Mouse (Mus musculus) granulocyte monocyte progenitor cell, adult 5-6 weeks (primary cell): ENCODE measurements around the gene Fchsd2. TPM values are rescaled to one million over a fixed set of nuclear protein-coding genes. Genes with fewer than 3 reads are reported as not detected.

Experiments used
- ATAC-seq: replicated peaks from 2 replicates; pipeline ENCODE4 v1.8.0; 2016; ENCODE audit warnings: mild to moderate bottlenecking, moderate TSS enrichment, inconsistent platforms; ENCODE audit not compliant: poor library complexity, severe bottlenecking
- total RNA-seq, 2 experiments: library from RNA; stranded (forward) in 1 of 2; stranded (reverse) in 1 of 2; fragments of 200-712, 200-1000 nt in 1 of 2; fragments of >200 nt in 1 of 2; fragmentation: Nextera tagmentation in 1 of 2; gene quantifications; 2 replicates each; pipeline ENCODE4 v1.2.3; 2014 to 2017

Fchsd2 gene
- total RNA-seq, 2 experiments from 2014 or later: 43.5 to 45.6 TPM

DNA sequence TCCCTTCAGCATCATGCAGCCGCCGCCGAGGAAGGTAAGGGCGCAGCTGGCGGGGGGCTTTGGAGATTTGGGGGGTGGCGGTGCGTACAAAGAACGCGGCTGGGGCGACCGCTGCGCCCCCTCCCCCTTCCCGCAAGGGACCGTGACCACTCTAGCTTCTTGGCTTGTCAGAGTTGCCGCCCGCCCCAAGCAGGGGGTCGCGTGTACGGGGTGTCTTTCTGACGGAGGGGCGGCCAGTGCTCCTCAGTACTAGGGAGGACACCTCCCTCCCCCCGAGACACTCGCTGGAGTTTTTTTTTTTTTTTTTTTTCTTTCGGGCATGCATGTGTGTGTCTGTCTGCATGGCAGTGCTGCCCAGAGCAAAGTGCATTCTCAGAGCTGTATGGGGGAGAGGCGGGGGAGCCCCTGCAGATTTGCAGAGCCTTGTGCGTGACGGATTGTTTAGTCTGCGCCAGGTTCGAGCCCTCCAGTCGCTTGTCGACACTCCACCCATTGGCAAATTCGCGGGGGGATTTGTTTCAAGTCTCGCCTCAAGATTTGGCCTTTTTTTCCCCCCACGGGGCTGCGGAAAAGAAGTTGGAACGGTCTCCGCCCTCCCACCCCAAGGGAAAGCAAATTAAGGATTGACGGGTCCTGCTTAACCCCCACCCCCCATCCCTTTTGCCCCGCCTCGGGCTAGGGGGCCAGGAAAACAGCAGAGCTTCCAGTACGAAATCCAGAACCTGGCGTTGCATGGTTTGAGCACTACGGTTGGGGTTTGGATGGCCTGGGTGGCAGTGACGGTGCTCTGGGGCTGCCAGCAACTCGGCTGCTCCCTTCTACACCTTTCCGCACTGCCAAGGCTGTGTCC is 16.6 kb downstream of the Fchsd2 start:
- no peak for ATAC-seq

DNA sequence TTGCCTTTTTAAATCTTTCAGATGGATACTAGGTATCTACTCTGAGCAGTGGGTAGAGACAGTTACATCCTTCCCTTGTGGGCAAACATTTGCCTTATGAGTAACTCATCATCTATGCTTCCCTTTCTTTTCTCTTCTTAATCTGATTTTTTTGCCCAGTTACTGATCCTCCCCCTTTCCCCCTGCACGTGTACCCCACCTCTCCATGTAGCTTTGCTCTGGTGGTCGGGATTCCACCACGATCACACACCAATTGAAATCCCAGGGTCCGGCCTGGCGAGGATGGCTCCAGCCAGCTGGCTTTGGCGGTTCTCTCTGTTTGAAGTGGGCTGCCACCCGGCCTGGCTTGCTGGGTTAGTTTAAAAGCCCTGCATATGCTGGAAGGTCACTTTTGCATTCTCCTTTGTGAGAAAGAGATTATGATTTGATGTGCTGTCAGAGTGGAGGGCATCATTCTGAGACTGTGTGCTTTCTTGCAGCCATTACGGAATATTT is 17.2 kb downstream of the Fchsd2 start:
- ATAC-seq: no peak

DNA sequence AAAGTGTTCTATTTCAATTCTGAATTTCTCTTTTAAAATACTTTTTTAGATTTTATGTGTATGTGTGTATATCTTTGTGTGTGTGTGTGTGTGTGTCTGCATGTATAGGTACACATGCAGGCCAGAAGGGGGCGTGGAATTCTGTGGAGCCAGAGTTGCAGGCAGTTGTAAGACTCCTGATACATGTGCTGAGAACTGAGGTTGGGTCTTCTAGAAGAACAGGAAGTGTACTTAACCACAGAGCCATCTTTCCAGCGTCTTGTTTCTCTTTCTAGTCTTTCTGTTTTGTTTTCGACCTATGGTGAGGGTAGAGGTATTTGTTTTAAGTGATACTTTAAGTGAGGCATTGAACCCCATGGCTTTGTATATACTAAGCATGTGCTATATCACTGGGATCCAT is 20.7 kb downstream of the Fchsd2 start:
- ATAC-seq: peak; percentile 31; the same call in 1 of the 2 replicates

DNA sequence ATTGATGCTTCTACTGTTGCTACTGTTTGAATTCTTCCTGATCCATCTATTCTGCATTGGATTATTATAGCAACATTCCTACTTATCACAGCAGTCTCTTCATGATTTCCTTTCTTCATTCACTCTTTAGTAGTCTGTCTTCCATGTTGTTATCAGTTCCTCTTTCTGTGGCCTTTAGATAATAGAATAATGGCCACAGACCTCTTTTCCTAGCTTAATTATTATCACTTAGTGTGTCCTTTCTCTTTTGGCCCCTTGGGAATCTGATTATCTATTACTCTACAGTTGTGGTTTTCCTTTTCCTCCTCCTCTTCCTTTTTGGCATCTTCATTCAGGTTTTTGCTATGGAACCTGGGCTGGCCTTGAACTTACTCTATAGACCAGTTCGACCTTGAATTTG is 21.7 kb downstream of the Fchsd2 start:
- no peak for ATAC-seq

DNA sequence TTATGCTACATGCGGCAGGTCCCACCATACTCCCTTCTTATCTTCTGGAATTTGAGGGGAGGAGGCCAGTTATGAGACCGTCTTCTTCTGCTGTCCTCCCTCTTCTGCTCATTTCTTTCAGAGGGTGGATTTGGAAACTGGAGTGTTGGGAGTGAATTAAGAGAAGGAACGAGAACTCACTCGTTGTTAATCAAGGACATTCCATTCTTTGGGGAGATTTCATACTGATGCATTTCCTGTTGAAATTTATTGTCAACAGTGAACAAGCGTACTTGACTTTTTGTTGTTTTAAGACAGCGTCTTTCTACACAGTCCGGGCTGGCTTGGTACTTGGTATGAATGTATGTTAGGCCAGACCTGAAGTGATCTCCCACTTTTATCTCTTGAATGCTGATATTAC is 26.7 kb downstream of the Fchsd2 start:
- ATAC-seq: no peak

DNA sequence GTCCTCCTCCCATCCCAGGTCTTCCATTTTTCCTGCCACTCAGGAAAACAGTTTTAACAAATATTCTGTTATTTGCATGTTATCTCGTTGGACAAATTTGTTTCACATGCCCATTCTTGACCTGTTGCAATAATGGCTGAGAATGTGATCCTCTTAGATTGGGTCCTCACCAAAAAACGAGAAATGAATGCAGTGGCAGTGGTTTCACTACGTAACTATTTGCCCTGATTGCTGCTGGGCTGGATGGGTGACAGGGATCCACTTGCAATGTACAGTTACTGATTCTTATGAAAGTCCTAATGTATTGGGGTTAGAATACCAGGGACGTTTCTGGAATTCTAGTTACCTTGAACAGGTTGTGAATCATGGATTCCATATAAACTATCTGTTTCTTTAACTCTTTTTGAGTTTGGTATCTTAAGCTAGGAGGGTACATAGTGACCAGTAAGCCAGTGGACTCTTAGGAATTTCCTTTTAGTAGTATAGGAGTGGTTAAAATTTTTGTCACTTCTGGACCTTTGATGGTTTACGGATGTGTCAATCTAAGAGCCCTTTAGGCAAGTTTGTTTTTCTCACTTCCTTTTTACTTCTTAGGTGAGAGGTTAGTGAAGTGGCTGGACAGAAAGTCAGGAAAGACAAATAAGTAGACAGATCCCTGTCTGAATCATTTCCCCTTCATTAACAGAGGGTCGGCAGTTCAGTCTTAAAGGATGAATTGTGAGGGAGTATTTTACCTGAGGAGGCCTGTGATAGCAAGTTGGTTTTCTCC is 31.1 kb downstream of the Fchsd2 start:
- peak; percentile 78 for ATAC-seq

DNA sequence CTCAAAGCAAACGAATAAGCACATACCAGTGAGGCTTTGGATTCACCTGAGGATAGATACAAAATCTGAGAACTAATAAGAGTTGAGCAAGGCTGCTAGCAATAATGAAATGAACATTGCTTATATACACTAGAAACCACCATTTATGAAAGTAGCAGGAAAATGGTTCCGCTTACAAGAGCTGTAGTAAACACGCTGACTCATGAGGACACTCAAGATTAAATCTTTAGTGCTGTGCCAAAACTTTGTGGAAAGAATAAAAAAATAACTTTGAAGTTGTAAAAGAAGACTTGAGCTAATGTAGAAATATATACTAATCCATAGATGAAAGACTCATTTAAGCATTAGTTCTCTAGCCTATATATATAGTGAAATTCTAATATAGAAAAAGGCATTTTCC is 35.1 kb downstream of the Fchsd2 start:
- ATAC-seq: peak; percentile 44; the same call in 1 of the 2 replicates

DNA sequence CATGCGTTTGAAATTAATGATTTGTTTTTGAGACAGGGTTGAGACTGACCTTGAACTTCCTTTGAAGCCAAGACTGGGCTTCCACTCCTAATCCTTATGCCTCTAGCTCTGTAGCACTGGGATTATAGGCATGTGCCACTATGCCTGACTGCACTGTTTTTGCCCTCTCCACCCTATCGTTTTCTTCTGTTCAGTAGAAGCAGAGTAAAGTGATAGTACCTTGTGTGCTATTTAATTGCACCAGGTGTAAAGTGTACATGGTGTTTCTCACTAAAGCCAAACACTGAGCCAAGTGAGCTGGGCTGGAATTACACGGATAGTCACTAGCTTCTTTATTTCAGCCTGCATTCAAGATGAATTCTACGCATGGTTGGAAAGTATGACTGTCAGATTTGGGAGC is 35.9 kb downstream of the Fchsd2 start:
- ATAC-seq: no peak

DNA sequence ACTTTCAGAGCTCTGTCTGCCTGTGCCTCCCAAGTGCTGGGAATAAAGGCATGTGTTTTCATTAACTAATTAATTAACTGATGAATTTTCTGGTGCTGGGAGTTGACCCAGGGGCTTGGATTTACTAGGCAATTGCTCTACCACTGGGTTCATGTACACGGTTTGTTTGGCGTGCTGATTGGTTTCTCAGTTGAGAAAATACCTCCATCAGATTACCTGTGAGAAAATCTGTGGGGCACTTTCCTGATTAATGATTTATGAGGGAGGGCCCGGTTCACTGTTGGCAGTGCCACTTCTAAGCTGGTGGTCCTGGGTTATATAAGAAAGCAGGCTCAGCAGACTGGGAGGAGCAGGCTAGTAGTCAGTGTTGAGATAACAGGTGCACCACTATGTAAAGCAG is 38.0 kb downstream of the Fchsd2 start:
- no peak for ATAC-seq

DNA sequence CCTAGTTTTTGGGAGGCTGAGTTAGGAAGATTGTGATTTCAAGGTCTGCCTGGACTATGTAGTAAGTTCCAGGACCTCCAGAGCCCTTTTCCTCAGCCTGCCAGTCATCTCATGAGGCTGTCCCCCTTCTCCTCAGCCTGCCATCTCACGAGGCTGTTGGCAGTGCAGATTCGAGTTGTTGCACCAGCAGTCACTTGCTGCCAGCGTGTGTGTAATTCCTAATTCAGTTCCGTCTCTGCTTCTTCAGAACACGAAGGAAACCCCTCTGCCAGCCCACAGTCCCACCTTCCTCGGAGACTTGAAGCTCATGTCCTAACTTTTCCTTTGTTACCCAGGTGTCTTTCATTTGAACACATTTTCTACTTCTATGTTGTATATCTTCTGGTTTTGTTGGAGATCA is 38.6 kb downstream of the Fchsd2 start:
- ATAC-seq: no peak

DNA sequence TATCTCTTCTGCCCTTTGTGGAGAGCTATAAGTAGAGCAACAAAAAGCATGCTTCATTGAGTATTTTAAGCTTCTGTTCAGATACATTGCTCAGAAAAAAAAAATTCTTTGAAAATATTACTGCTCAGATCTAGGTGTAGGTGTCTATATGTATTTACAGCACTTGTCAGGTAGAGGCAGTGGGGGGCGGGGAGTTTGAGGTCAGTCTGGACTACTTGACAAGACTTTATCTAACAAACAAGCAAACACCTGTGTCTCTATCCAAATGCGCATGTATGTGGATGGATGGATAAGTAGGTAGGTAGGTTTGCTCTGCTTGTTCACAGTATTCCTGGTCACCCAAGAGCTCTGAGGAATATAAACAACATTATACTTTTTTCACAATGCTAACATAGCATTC is 40.9 kb downstream of the Fchsd2 start:
- ATAC-seq: no peak

DNA sequence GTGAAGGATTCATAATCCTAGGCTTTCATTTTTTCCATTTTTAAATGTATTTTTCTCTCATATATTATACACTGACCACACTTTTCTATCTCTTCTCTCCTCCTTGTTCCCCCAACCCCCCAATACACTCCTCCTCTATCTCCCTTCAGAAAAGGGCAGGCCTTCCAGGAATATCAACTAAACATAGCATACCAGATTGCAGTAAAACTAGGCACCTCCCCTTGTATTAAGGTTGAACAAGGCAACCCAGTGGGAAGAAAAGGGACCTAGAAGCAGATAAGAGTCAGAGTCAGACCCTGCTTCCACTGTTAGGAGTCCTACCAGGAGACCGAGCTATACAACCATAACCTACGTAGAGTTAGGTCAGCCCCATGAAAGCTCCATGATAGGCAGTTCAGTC is 41.5 kb downstream of the Fchsd2 start:
- no peak for ATAC-seq

DNA sequence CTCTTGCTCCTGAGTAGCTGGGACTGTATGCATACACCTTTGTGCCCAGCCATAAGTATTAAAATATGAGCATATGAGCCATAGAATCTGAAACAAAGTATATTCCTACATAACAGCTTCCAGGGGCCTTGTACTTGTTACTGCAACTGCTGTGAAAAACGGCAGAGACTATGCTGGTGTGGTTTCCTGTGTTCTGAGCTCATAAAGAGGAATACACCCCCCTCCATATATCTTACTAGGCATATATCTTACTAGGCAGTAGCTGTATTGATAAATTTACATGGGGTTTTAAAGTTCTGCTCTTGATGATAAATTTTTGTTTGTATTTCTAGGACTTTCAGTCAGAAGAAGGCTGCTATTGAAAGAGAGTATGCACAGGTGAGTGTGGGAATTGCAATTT is 46.2 kb downstream of the Fchsd2 start:
- no peak for ATAC-seq

DNA sequence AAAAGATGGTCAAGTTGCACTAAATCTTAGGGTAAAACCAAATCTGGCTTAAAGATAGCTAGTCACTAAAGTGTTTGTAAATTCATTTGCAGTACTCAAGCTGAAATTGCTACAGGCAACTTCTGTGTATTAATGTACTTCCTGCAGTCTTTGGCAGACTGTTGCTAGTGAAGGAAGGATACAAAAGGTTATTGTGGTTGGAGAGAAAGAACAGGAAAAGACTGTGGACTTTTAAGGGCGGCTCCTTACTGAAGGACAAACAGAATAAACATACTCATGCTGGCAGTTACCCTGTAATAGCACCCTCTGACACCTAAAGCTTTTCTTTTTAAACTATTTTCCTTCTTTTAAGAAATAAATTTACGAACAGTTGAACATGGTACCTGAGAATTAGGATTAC is 50.2 kb downstream of the Fchsd2 start:
- no peak for ATAC-seq

DNA sequence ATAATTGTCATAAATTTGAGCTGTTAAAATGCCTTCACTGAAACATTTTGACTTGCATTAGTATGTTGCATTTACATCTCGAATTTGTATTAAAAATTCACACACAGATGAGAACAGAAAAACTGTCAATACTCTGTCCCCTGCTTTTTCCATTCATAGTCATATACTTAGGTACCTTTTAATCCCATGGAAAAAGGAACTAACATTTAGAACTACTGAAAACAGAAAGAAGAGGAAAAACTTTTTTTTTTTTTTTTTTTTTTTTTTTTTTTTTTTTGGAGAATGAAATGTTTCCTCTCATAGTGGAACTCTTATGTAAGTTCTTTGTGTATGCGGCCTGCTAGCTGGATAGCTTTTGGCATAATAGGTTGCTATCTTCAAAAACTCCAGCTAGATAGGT is 51.6 kb downstream of the Fchsd2 start:
- ATAC-seq: no peak

DNA sequence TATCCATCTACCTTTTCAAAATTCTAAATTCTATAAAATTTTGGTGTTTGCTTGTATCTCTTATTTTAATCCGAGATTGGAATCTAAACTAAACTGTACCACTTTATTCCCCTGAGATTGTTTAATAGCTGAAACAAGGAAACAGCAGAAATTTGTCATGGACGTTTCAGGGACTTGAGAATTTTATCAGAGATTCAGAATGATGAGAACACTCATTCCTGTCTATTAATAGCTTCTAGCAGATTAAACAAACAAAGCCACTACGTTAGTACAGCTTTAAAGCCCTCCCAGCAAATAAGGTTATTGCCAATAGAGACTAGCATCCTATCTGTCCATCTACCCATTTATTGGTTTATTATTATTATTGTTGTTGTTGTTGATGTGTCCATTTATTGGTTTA is 56.4 kb downstream of the Fchsd2 start:
- ATAC-seq: no peak

DNA sequence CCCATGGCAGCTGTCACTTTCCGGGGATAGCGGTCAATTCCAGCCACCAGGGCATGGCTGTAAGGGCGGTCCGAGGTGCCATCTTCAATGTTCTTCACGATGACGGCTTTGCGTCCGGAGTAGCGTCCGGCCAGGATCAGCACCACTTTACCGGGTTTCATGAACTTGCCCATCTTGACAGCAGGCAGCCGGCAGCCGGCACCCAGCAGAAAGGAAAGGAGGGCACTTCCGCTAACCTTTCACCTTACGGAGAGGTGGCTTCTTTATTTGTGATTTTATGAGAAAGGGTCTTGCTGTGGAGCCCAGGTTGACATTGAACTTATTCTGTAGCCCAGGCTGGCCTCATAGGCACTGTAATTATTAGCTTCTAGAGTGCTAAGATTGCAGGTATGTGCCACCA is 62.2 kb downstream of the Fchsd2 start:
- peak; percentile 50 for ATAC-seq

DNA sequence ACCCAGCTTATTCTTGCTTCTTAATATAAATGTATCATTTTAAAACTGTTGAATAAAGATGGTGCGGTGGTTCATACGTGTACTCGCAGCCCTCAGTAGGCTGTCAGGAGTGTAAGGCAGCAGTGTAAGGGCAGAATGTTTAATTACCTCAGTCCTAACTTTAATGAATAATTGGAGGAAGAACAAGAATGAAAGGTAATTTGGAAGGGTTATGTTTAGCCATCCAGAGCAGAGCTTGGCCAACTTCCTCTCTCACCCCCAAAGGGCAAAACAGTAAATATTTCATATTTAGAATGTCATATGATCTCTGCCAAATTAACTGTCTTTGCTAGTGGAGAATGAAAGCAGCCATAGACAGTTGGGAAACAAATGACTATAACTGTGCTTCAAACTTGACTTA is 62.6 kb downstream of the Fchsd2 start:
- peak; percentile 14; the same call in 1 of the 2 replicates for ATAC-seq

DNA sequence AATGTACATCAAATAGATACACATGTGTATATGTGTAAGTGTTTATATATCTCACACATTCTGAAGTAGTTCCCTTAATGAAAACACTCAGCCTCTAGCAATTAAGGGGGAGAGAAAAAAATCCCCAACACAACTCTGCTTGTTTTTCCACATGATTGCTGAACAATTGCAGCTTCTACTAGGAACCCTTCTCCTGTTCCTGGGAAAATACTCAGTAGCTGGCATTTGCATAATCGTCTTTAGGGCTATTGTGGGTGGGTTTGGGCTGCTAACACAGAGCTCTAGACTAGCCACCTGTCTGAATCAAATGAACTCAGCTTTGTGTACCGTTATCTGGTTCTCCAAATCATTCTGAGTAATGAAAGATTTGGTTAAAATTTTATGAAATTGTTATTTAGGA is 67.6 kb downstream of the Fchsd2 start:
- no peak for ATAC-seq

DNA sequence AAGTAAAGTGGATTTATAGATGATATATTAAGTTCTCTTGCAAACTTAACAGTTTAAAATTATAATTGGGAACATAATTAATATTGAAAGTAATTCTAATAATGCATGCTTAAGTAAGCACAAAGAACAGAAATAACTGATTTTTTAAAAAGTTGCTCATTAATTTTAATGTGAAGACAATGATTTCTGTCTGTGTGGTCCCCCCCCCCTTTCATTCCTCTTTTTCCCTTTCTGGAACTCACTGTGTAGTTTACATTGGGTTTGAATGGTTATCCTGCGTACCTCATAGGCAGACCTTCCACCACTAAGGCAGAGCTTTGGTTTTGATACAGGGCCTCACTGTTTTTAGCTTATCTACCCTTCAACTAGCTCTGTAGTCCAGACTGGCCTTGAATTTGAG is 70.1 kb downstream of the Fchsd2 start:
- ATAC-seq: no peak

DNA sequence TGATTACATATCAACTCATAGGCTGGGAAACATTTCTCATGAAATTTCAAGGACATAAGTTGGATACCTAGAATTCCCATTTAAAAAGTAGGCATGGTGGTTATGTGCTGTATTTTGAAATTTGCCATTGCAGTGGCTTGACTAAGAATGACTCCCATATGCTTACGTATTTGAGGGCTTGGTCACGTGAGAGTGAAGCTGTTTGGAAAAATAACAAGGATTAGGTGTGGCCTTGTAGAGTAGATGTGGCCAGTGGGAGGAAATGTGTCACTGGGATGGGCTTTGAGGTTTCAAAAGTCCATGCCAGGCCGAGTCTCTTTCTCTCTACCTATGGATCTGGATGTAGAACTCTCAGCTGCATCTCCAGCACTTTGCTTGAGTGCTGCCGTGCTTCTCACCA is 71.2 kb downstream of the Fchsd2 start:
- no peak for ATAC-seq

DNA sequence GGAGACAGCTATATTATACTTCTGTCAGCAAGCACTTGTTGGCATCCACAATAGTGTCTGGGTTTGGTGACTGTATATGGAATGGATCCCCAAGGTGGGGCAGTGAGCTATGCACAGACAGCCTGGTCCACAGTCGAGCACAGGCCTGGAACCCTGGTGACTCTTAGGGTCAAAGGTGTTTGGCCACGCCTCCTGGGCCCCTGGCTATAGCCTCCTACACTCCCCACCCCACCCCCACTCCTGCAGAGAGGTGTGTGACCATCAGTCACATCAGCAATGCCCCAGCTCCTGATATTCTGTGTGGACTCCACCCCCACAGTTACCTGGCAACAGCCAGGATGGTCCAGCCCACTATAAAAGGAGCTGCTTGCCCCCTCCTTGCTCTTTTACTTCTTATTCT is 73.9 kb downstream of the Fchsd2 start:
- ATAC-seq: no peak
